Mouse (Mus musculus) kidney, embryonic 14.5 days (tissue): Measurements from ENCODE around the gene Gemin7. TPM values are rescaled to one million over a fixed set of nuclear protein-coding genes. Genes with fewer than 3 reads are reported as not detected.
"Not testable (repeated sequence)": the region's sequence is repeated elsewhere in the genome, so short reads cannot be mapped to it uniquely, and the experiment has no call there.

Experiments used
- ATAC-seq: fragments of 200-750 bp; cut with Nextera tagmentation; 2 replicates; pipeline ENCODE4 v1.8.0; 2017; ENCODE audit warnings: moderate number of reproducible peaks, mild to moderate bottlenecking, moderate TSS enrichment, moderate library complexity; ENCODE audit not compliant: low FRiP score, low TSS enrichment
- H3K27ac ChIP-seq: fragments of 300-500 bp; sonication (generic); 2 replicates; pipeline ENCODE4 v1.5.1; 2014; ENCODE audit warnings: low read depth, mild to moderate bottlenecking, low read length, moderate library complexity, mixed read lengths
- H3K27me3 ChIP-seq: fragments of 300-500 bp; sonication (generic); 2 replicates; pipeline ENCODE4 v1.6.1; 2014; ENCODE audit warnings: mild to moderate bottlenecking, low read length; ENCODE audit not compliant: control insufficient read depth, insufficient read depth
- H3K36me3 ChIP-seq: fragments of 300-500 bp; sonication (generic); 2 replicates; pipeline ENCODE4 v1.6.1; 2014; ENCODE audit warnings: low read length, mixed read lengths; ENCODE audit not compliant: control insufficient read depth, insufficient read depth
- H3K4me1 ChIP-seq: fragments of 300-500 bp; sonication (generic); 2 replicates; pipeline ENCODE4 v1.6.1; 2014; ENCODE audit warnings: low read length, mixed read lengths; ENCODE audit not compliant: control insufficient read depth, insufficient read depth
- H3K4me2 ChIP-seq: fragments of 300-500 bp; sonication (generic); replicated peaks from 2 replicates; pipeline ENCODE4 v1.6.1; 2014; ENCODE audit warnings: low read depth, mild to moderate bottlenecking, low read length
- H3K4me3 ChIP-seq: fragments of 300-500 bp; sonication (generic); 2 replicates; pipeline ENCODE4 v1.5.1; 2014; ENCODE audit warnings: mild to moderate bottlenecking, low read length
- H3K9ac ChIP-seq: fragments of 300-500 bp; sonication (generic); 2 replicates; pipeline ENCODE4 v1.6.1; 2014; ENCODE audit warnings: low read depth, mild to moderate bottlenecking, low read length, moderate library complexity
- H3K9me3 ChIP-seq: fragments of 300-500 bp; sonication (generic); 2 replicates; pipeline ENCODE4 v1.6.1; 2016; ENCODE audit warnings: low read length; ENCODE audit not compliant: control insufficient read depth
- WGBS: fragments of 180-500 bp; shearing (Covaris S2); extraction: QIAGEN DNeasy Blood & Tissue Kit; methylation state at CpG from one replicate; pipeline ENCODE4 v1.1.7; 2014; 5-methylcytosine and 5-hydroxymethylcytosine counted together
- polyA plus RNA-seq: library from polyadenylated mRNA; unstranded; fragments of >200 nt; fragmentation: Nextera tagmentation; extraction: Ambion mirVana; gene quantifications from 2 replicates; pipeline ENCODE4 v1.2.1, GENCODE M21; 2014

Gemin7 gene
- polyA plus RNA-seq, 1 experiment from 2014 or later = 168 TPM

DNA sequence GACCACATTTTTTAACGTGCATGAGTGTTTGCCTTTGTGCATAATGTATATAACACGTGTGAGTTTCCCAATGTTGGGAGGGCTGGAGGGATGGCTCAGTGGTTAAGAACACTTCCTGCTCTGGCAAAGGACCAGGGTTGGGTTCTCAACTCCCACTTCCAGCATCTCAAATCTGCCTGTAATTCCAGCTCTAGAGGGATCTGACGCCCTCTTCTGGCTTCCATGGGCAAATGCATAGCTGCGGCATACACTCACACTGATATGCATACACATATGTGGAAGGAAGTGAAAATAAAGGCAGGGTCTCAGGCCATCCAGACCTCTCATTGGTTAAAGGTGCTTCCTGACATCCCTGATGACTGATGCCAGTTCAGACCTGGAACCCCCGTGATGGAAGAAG lies 29.9 kb upstream of the Gemin7 start:
- WGBS = 78% methylated on average over 5 of the region's 5 CpGs
- Histone ChIP-seq H3K9me3 (0 out of 2 replicates have a peak, but pooled peaks cover 2% of the 10 kb centered on the region), H3K4me3 (no peak overlapping the region)

GRCm38 (mm10) chr7:19604606-19605214 lies 27.3 kb upstream of the Gemin7 start:
- not testable (repeated sequence) for ATAC-seq, H3K9ac ChIP-seq, H3K9me3 ChIP-seq, H3K27ac ChIP-seq, H3K27me3 ChIP-seq
- Histone ChIP-seq H3K36me3 (peaks cover 27% of the 10 kb centered on the region), H3K4me3 (peak overlapping the region; percentile 99), H3K4me2 (peak overlapping the region; percentile 85), H3K4me1 (peaks cover 12% of the 10 kb centered on the region; the same call in 1 of the 2 replicates)
- 58% methylated on average over 10 of the region's 10 CpGs for WGBS

More for the DNA sequence above, 29.9 kb upstream of the Gemin7 start:
- H3K36me3 ChIP-seq = peaks cover 3% of the 10 kb centered on the region; the same call in 1 of the 2 replicates
- no peak overlapping the region for H3K9ac ChIP-seq
- ATAC-seq = no peak
- H3K4me2 ChIP-seq = no peak overlapping the region
- H3K27me3 ChIP-seq = no peaks in the 10 kb centered on the region
- peaks cover 10% of the 10 kb centered on the region; the same call in 1 of the 2 replicates for H3K4me1 ChIP-seq
- H3K27ac ChIP-seq = no peak overlapping the region

DNA sequence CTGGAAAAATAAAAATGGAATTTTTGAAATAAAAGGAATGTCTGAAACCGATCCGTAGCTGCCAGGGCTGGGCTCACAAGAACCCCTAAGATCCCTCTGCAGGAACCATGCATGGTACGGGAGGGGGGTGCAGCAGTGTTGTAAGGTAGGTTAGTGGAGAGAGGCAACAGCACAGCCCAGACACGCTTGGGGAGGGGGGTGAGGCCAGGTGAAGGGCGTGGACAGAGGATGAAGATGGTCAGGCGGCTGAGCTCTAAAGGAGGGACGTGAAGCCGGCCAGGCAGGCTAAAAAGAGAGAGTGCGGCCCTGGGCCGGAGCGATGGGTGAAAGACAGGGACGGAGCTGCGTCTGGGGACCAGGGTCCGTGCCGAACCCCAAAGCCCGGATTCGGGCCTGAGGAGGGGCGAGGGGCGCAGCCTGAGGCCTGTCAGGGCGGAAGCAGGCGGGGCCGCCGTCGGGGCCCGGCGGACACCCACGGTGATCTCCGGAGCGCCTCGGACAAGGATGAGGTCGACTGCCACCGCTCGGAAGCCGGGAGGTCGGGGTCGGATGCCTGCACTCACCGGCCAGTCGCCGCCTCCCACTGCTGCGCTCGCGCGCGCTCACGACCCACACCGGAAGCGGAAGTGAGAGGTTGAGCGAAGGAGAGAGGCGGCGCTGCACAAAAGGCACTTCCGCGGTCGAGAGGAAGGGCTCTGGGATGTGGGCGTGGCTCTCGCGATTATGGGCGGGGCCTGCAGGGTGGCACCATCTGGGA lies 26.6 kb upstream of the Gemin7 start, which contains the start of gene Clasrp:
Gene Clasrp (minus strand): TSS at position 638 of the 757 bp plus-strand sequence.
- Histone ChIP-seq H3K4me1 (peaks cover 12% of the 10 kb centered on the region; the same call in 1 of the 2 replicates), H3K4me2 (peak within 1 kb of the TSS; percentile 85), H3K27me3 (no peaks in the 10 kb centered on the region), H3K27ac (peak within 1 kb of the TSS; percentile 53; the same call in 1 of the 2 replicates), H3K9ac (peak within 1 kb of the TSS; percentile 95), H3K9me3 (no peaks in the 10 kb centered on the region), H3K36me3 (peaks cover 34% of the 10 kb centered on the region), H3K4me3 (peak within 1 kb of the TSS; percentile 99)
- ATAC-seq = peak; percentile 97
- WGBS = 1% methylated on average over 57 of the region's 57 CpGs

DNA sequence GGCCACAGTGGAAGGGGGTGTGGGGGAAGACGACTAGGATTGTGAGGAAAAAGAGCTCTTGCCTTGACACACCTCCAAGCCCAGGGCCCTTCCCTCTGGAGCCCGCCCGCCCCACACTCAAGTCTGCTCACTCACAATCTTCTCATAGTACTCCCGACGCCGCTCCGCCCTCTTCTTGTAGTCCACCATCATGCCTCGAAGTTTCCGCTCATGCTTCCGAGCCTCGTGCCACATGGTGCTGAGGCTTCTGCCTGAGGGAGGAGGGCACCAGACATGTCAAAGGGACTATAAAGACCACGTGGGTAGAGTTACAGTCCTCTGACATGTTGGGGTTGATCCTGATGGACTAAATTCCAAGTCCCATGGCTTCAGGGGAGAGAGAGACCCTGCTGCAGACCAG lies 25.7 kb upstream of the Gemin7 start:
- Histone ChIP-seq H3K27ac (no peak overlapping the region), H3K4me3 (peak overlapping the region; percentile 99; the same call in 1 of the 2 replicates), H3K4me1 (peaks cover 12% of the 10 kb centered on the region; the same call in 1 of the 2 replicates), H3K9ac (peak overlapping the region; percentile 95; the same call in 1 of the 2 replicates), H3K36me3 (peaks cover 43% of the 10 kb centered on the region), H3K27me3 (no peaks in the 10 kb centered on the region), H3K9me3 (no peaks in the 10 kb centered on the region), H3K4me2 (peak overlapping the region; percentile 85)
- ATAC-seq = no peak
- WGBS = 81% methylated on average over 12 of the region's 12 CpGs

GRCm38 (mm10) chr7:19600562-19600961 lies 23.2 kb upstream of the Gemin7 start:
- 70% methylated on average over 5 of the region's 5 CpGs for WGBS
- no peaks in the 10 kb centered on the region for H3K27me3 ChIP-seq
- peaks cover 12% of the 10 kb centered on the region; the same call in 1 of the 2 replicates for H3K4me1 ChIP-seq
- no peak overlapping the region for H3K27ac ChIP-seq
- no peak overlapping the region for H3K4me3 ChIP-seq
- ATAC-seq = no peak
- no peak overlapping the region for H3K4me2 ChIP-seq
- no peak overlapping the region for H3K9ac ChIP-seq
- peaks cover 61% of the 10 kb centered on the region for H3K36me3 ChIP-seq
- H3K9me3 ChIP-seq = no peaks in the 10 kb centered on the region

DNA sequence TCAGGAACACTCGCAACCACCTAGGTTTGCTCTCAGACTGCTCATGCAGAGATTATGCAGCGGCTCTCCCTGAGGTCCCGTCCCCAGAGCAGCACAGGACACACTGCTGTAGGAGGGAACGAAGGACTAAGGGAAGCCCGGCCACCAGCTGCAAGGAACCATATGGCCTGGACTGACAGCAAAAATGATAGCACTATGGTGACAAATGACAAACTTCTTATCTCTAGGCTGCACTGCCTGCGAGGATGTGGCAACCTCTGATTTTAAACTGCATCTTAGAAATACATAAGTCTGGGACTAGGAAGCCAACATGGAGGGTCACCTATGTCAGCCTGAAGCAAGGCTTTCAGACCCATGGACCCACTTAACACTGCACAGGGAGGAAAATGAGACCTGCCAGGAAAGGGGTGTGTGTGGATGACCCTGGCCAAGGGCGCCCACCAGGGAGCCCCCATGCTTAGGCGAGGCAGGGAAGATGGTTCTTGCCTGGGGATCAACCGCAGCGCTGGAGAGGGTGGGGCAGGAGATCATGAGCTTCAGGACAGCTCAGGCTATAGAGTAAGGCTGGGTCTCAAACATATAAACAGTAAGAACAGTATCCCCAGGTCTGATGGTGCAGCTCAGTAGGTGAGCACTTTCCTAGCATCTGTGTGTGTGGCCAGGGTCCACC lies 15.8 kb upstream of the Gemin7 start:
- 91% methylated on average over 10 of the region's 10 CpGs for WGBS
- ATAC-seq = no peak
- H3K9ac ChIP-seq = no peak overlapping the region

GRCm38 (mm10) chr7:19589917-19590316 lies 12.5 kb upstream of the Gemin7 start:
- Histone ChIP-seq H3K4me2 (no peak overlapping the region), H3K36me3 (peaks cover 100% of the 10 kb centered on the region), H3K9ac (no peak overlapping the region), H3K27me3 (no peaks in the 10 kb centered on the region), H3K9me3 (no peaks in the 10 kb centered on the region), H3K4me3 (no peak overlapping the region), H3K4me1 (no peaks in the 10 kb centered on the region), H3K27ac (no peak overlapping the region)
- ATAC-seq = peak; percentile 40; the same call in 1 of the 2 replicates
- 66% methylated on average over 3 of the region's 3 CpGs for WGBS

More for the DNA sequence above, 15.8 kb upstream of the Gemin7 start:
- no peak overlapping the region for H3K27ac ChIP-seq
- H3K4me2 ChIP-seq = no peak overlapping the region
- no peaks in the 10 kb centered on the region for H3K4me1 ChIP-seq
- H3K36me3 ChIP-seq = peaks cover 92% of the 10 kb centered on the region
- no peaks in the 10 kb centered on the region for H3K27me3 ChIP-seq
- H3K4me3 ChIP-seq = no peak overlapping the region
- H3K9me3 ChIP-seq = no peaks in the 10 kb centered on the region

DNA sequence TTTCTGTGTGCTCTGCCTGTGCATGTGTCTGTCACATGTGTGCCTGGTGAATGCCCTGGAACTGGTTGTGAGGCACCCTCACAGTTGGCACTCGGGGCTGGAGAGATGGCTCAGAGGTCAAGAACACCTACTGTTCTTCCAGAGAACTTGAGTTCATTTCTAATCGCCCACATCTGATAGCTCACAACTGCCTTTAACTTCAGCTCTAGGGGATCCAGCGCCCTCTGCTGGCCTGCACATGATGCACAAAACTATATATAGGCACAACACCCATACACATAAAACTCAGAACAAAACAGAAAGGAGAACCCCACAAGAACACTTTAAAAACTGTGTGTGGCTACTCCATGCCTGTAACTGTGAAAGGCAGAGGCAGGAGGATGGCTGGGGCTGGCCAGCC lies 11.8 kb upstream of the Gemin7 start:
- Histone ChIP-seq H3K27ac (no peak overlapping the region), H3K4me1 (no peaks in the 10 kb centered on the region), H3K4me2 (no peak overlapping the region), H3K36me3 (peaks cover 100% of the 10 kb centered on the region), H3K9ac (no peak overlapping the region), H3K9me3 (no peaks in the 10 kb centered on the region), H3K4me3 (no peak overlapping the region; the same call in 1 of the 2 replicates), H3K27me3 (no peaks in the 10 kb centered on the region)
- 53% methylated on average over 3 of the region's 3 CpGs for WGBS
- ATAC-seq = no peak
